Comparison of ENCODE assay signal across 10 mouse cellular contexts in the genomic region with DNA sequence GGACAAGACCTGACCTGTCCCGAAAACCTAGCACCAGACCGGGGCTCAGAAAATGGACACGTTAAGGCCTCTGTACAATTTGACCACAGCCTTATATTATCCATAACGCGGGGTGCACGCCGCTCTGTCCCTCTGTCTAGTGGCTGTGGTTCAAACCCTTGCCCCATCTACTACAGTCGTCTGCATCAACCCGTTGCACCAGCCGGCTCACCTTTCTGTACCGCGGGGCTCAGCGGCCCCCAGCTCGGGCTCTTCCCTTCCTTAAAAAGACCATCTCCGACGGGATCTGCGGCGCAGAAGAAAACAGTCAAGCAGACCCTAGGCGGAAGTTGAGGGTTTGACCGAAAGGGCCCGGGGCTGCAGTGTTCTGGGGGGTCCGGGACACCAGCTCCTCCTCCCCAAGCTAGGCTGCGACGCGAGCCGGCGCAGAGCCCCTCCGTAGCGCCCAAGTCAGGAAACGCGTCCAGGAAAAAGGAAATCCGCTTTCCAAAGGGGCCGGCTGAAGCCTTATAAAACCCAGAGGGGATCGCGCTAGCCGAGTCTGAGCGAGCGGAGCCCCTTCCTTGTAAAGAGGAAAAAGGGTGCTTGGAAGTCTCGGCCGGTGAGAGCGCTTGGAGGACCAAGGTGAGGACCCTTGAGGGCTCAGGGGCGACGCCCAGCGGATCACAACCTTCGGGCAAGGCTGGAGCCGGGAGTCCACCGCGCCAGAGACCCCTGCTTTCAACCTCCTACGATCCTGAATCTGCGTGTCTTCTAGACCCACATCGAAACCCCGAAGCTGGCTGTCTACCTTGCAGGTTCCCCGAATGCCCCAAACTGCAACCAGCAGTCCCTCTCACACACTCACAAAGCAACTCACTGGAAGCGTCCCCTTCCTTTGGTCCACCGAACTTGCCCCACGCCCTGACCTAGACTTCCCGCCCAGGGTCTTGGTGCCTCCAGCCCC. TPM values are rescaled to one million over a fixed set of nuclear protein-coding genes. Genes with fewer than 3 reads are reported as not detected.
A peak's percentile ranks its signal among the peaks of the same experiment; 100 is the strongest.
DNase-seq lines count a peak whose midpoint lies in the region; ATAC-seq lines count a peak whose summit lies in the region.
"Had no signal": no experiment of that assay in that cellular context is flagged by ENCODE, and none has a peak within 500 bp of the region (broad histone marks: within the 10 kb centered on the region; RNA-seq: fewer than 3 reads in every experiment).

No protein-coding gene starts in this region.

- under 1% methylated on average over 57 of the region's 57 CpGs for WGBS in kidney, embryonic 16.5 days
- 0% methylated on average over 57 of the region's 57 CpGs for WGBS in forebrain, embryonic 12.5 days
- 1% methylated on average over 57 of the region's 57 CpGs for WGBS in limb, embryonic 13.5 days
- under 1% methylated on average over 57 of the region's 57 CpGs for WGBS in neural tube, embryonic 15.5 days

- peaks cover 26% of the 10 kb centered on the region for H3K4me1 ChIP-seq in kidney, embryonic 16.5 days (ENCODE audit: insufficient read depth, low read length)
- peaks cover 32% of the 10 kb centered on the region for H3K4me1 ChIP-seq in forebrain, embryonic 12.5 days
- peaks cover 31% of the 10 kb centered on the region for H3K4me1 ChIP-seq in limb, embryonic 13.5 days
- peaks cover 36% of the 10 kb centered on the region for H3K4me1 ChIP-seq in neural tube, embryonic 15.5 days

- no peak for ATAC-seq in kidney, embryonic 16.5 days (ENCODE audit: low FRiP score, low TSS enrichment)
- no peak for ATAC-seq in forebrain, embryonic 12.5 days (ENCODE audit: low FRiP score)
- ATAC-seq in limb, embryonic 13.5 days (ENCODE audit: low FRiP score, low read depth), result no peak
- no peak for ATAC-seq in neural tube, embryonic 15.5 days (ENCODE audit: low FRiP score)
- ATAC-seq: inflammation-experienced regulatory T-cells, adult 6 months had no signal

- H3K4me3 ChIP-seq in kidney, embryonic 16.5 days (ENCODE audit: low read length), result peak overlapping the region; percentile 38
- H3K4me3 ChIP-seq in forebrain, embryonic 12.5 days (replicated peaks), result peak overlapping the region; percentile 21
- H3K4me3 ChIP-seq in limb, embryonic 13.5 days, result peak overlapping the region; percentile 31
- peak overlapping the region; percentile 22 for H3K4me3 ChIP-seq in neural tube, embryonic 15.5 days (replicated peaks)

- H3K9ac ChIP-seq in kidney, embryonic 16.5 days (replicated peaks; ENCODE audit: low read length), result no peak overlapping the region
- no peak overlapping the region for H3K9ac ChIP-seq in forebrain, embryonic 12.5 days
- no peak overlapping the region for H3K9ac ChIP-seq in limb, embryonic 13.5 days
- 0 out of 2 replicates have a peak overlapping the region, but pooled peaks have one; percentile 3 for H3K9ac ChIP-seq in neural tube, embryonic 15.5 days (replicated peaks)

- no peaks in the 10 kb centered on the region for H3K9me3 ChIP-seq in kidney, embryonic 16.5 days (ENCODE audit: low read length)
- H3K9me3 ChIP-seq in forebrain, embryonic 12.5 days, result no peaks in the 10 kb centered on the region
- no peaks in the 10 kb centered on the region for H3K9me3 ChIP-seq in limb, embryonic 13.5 days
- no peaks in the 10 kb centered on the region for H3K9me3 ChIP-seq in neural tube, embryonic 15.5 days (replicated peaks)

- peak overlapping the region; percentile 57 for H3K4me2 ChIP-seq in kidney, embryonic 16.5 days (replicated peaks; ENCODE audit: low read depth, low read length)
- peak overlapping the region; percentile 40 for H3K4me2 ChIP-seq in forebrain, embryonic 12.5 days
- peak overlapping the region; percentile 52 for H3K4me2 ChIP-seq in limb, embryonic 13.5 days (replicated peaks)
- peak overlapping the region; percentile 51 for H3K4me2 ChIP-seq in neural tube, embryonic 15.5 days

- no peak overlapping the region for H3K27ac ChIP-seq in kidney, embryonic 16.5 days (ENCODE audit: low read length)
- H3K27ac ChIP-seq in forebrain, embryonic 12.5 days, result no peak overlapping the region
- no peak overlapping the region for H3K27ac ChIP-seq in limb, embryonic 13.5 days
- no peak overlapping the region for H3K27ac ChIP-seq in neural tube, embryonic 15.5 days (replicated peaks)

- H3K36me3 ChIP-seq in kidney, embryonic 16.5 days (ENCODE audit: insufficient read depth, low read length), result no peaks in the 10 kb centered on the region
- H3K36me3 ChIP-seq in forebrain, embryonic 12.5 days (replicated peaks), result no peaks in the 10 kb centered on the region
- H3K36me3 ChIP-seq in limb, embryonic 13.5 days, result no peaks in the 10 kb centered on the region
- no peaks in the 10 kb centered on the region for H3K36me3 ChIP-seq in neural tube, embryonic 15.5 days

- H3K27me3 ChIP-seq in kidney, embryonic 16.5 days (ENCODE audit: insufficient read depth, low read length), result peaks cover 88% of the 10 kb centered on the region
- peaks cover 98% of the 10 kb centered on the region for H3K27me3 ChIP-seq in forebrain, embryonic 12.5 days
- peaks cover 96% of the 10 kb centered on the region for H3K27me3 ChIP-seq in limb, embryonic 13.5 days
- H3K27me3 ChIP-seq in neural tube, embryonic 15.5 days (replicated peaks), result peaks cover 89% of the 10 kb centered on the region

- DNase-seq in kidney, adult 8-10 months, result no peak
- DNase-seq in thymus, postnatal 4 days, result no peak
- DNase-seq in layer of hippocampus, postnatal 36 days, result no peak
- DNase-seq in gastrocnemius, postnatal 10 days, result no peak
- DNase-seq: cerebellum, adult 2 months had no signal

RNA-seq across cellular contexts. Expression of a gene that starts 0.8 kb away (rescaled TPM):
- 0.24 TPM in 1 of 2 replicates, not detected in the other for polyA plus RNA-seq in kidney, embryonic 16.5 days (2015; fragmentation: Nextera tagmentation; extraction: Ambion mirVana)
- not detected in 2 replicates for polyA plus RNA-seq in forebrain, embryonic 12.5 days (2016; fragmentation: Nextera tagmentation; extraction: Ambion mirVana)
- 0.11 TPM in 1 of 2 replicates, not detected in the other for polyA plus RNA-seq in limb, embryonic 13.5 days (2015; fragmentation: Nextera tagmentation; extraction: Ambion mirVana)
- polyA plus RNA-seq in neural tube, embryonic 15.5 days (2015; fragmentation: Nextera tagmentation; extraction: Ambion mirVana), result 0.73 TPM in 1 of 2 replicates, not detected in the other
- not detected for total RNA-seq in layer of hippocampus, postnatal 36 days (2021)
- total RNA-seq in gastrocnemius, postnatal 10 days (2021), result not detected
- polyA plus RNA-seq: inflammation-experienced regulatory T-cells, adult 6 months had no signal

RNA-seq across cellular contexts. Expression of a gene that starts 8.5 kb away (rescaled TPM):
- polyA plus RNA-seq in kidney, embryonic 16.5 days (2015; fragmentation: Nextera tagmentation; extraction: Ambion mirVana), result not detected in 2 replicates
- not detected in 2 replicates for polyA plus RNA-seq in forebrain, embryonic 12.5 days (2016; fragmentation: Nextera tagmentation; extraction: Ambion mirVana)
- polyA plus RNA-seq in limb, embryonic 13.5 days (2015; fragmentation: Nextera tagmentation; extraction: Ambion mirVana), result not detected in 2 replicates
- 0.41 and 1.5 TPM in 2 replicates for polyA plus RNA-seq in neural tube, embryonic 15.5 days (2015; fragmentation: Nextera tagmentation; extraction: Ambion mirVana)
- not detected for total RNA-seq in layer of hippocampus, postnatal 36 days (2021)
- not detected for total RNA-seq in gastrocnemius, postnatal 10 days (2021)
- polyA plus RNA-seq: inflammation-experienced regulatory T-cells, adult 6 months had no signal

RNA-seq across cellular contexts. Expression of a gene that starts 29.7 kb away (rescaled TPM):
- polyA plus RNA-seq in kidney, embryonic 16.5 days (2015; fragmentation: Nextera tagmentation; extraction: Ambion mirVana), result not detected in 2 replicates
- polyA plus RNA-seq in forebrain, embryonic 12.5 days (2016; fragmentation: Nextera tagmentation; extraction: Ambion mirVana), result 2.0 TPM in 2 replicates
- 0.11 TPM in 1 of 2 replicates, not detected in the other for polyA plus RNA-seq in limb, embryonic 13.5 days (2015; fragmentation: Nextera tagmentation; extraction: Ambion mirVana)
- polyA plus RNA-seq in neural tube, embryonic 15.5 days (2015; fragmentation: Nextera tagmentation; extraction: Ambion mirVana), result 10.0 and 11.6 TPM in 2 replicates
- 100 to 1,000 TPM; 194 to 207 TPM for total RNA-seq in layer of hippocampus, postnatal 36 days (2021)
- total RNA-seq in gastrocnemius, postnatal 10 days (2021), result under 1 TPM; 0.52 to 0.56 TPM
- polyA plus RNA-seq: inflammation-experienced regulatory T-cells, adult 6 months had no signal

RNA-seq across cellular contexts. Expression of a gene that starts 50.9 kb away (rescaled TPM):
- polyA plus RNA-seq in kidney, embryonic 16.5 days (2015; fragmentation: Nextera tagmentation; extraction: Ambion mirVana), result 0.09 TPM in 1 of 2 replicates, not detected in the other
- 0.24 and 0.55 TPM in 2 replicates for polyA plus RNA-seq in forebrain, embryonic 12.5 days (2016; fragmentation: Nextera tagmentation; extraction: Ambion mirVana)
- polyA plus RNA-seq in limb, embryonic 13.5 days (2015; fragmentation: Nextera tagmentation; extraction: Ambion mirVana), result not detected in 2 replicates
- polyA plus RNA-seq in neural tube, embryonic 15.5 days (2015; fragmentation: Nextera tagmentation; extraction: Ambion mirVana), result 0.41 and 0.43 TPM in 2 replicates
- 1 to 10 TPM; 1.5 to 1.8 TPM for total RNA-seq in layer of hippocampus, postnatal 36 days (2021)
- total RNA-seq in gastrocnemius, postnatal 10 days (2021), result not detected
- polyA plus RNA-seq: inflammation-experienced regulatory T-cells, adult 6 months had no signal
